Mouse (Mus musculus): Measurements from ENCODE around the gene Serinc3.
"Not testable (repeated sequence)": the region's sequence is repeated elsewhere in the genome, so short reads cannot be mapped to it uniquely, and the experiment has no call there.

Gene Serinc3

GRCm38 (mm10) chr2:163644575-163645385 is at the start of gene Serinc3:
Gene Serinc3 (minus strand): TSS chr2:163645131.
- DNase-seq = peak; percentile 97

- no peak for DNase-seq
Observed at GRCm38 (mm10) chr2:163693716-163694314, 48.9 kb upstream of the Serinc3 start.

GRCm38 (mm10) chr2:163692873-163693612 is 48.1 kb upstream of the Serinc3 start:
- DNase-seq = no peak

- no peak for DNase-seq
Observed at GRCm38 (mm10) chr2:163691846-163692605, 47.1 kb upstream of the Serinc3 start.

- DNase-seq = no peak
Observed at GRCm38 (mm10) chr2:163690409-163691304, 45.7 kb upstream of the Serinc3 start.

GRCm38 (mm10) chr2:163689771-163690170 is 44.8 kb upstream of the Serinc3 start:
- DNase-seq = no peak

- not testable (repeated sequence) for DNase-seq
Observed at GRCm38 (mm10) chr2:163688377-163688776, 43.4 kb upstream of the Serinc3 start.

- no peak for DNase-seq
Observed at GRCm38 (mm10) chr2:163686886-163687285, 42.0 kb upstream of the Serinc3 start.

- no peak for DNase-seq
Observed at GRCm38 (mm10) chr2:163686233-163686632, 41.3 kb upstream of the Serinc3 start.

GRCm38 (mm10) chr2:163685761-163686200 is 40.9 kb upstream of the Serinc3 start:
- no peak for DNase-seq

GRCm38 (mm10) chr2:163685287-163685686 is 40.4 kb upstream of the Serinc3 start:
- no peak for DNase-seq

- no peak for DNase-seq
Observed at GRCm38 (mm10) chr2:163682344-163682743, 37.4 kb upstream of the Serinc3 start.

GRCm38 (mm10) chr2:163676745-163677144 is 31.8 kb upstream of the Serinc3 start:
- no peak for DNase-seq

GRCm38 (mm10) chr2:163676321-163676720 is 31.4 kb upstream of the Serinc3 start:
- DNase-seq = no peak

GRCm38 (mm10) chr2:163675662-163676061 is 30.7 kb upstream of the Serinc3 start:
- no peak for DNase-seq

- peak; percentile 19 for DNase-seq
Observed at GRCm38 (mm10) chr2:163675144-163675619, 30.3 kb upstream of the Serinc3 start.

- no peak for DNase-seq
Observed at GRCm38 (mm10) chr2:163674397-163674796, 29.5 kb upstream of the Serinc3 start.

- no peak for DNase-seq
Observed at GRCm38 (mm10) chr2:163670872-163671594, 26.1 kb upstream of the Serinc3 start.

- no peak for DNase-seq
Observed at GRCm38 (mm10) chr2:163667045-163667444, 22.1 kb upstream of the Serinc3 start.

GRCm38 (mm10) chr2:163663930-163664329 is 19.0 kb upstream of the Serinc3 start:
- no peak for DNase-seq

GRCm38 (mm10) chr2:163662698-163663221 is 17.8 kb upstream of the Serinc3 start:
- DNase-seq = no peak
